Mouse (Mus musculus): Measurements from ENCODE around the gene Sp2. TPM values are rescaled to one million over a fixed set of nuclear protein-coding genes. Genes with fewer than 3 reads are reported as not detected.

Gene Sp2
- total RNA-seq, 1 experiment: 5.4 TPM

DNA sequence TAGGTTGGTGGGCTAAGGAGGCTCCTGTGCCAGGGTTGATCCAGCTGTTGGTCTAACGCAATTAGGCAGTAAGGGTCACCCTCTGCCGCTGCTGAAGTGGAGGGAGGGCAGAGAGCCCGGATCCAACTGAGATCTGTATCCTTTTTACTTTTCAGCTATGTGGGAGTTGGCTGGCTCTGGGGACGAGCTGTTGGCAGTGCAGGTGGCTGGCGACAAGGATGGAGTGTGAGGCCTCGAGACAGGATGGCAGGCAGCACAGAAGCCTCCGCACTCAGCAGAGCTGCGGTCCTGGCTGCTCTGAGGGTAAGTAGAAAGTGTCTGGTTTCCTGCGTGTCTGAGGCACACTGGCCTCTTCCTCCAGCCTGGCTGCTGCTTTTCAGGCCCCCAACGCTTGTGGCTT, 30.3 kb downstream of the Sp2 start:
- peaks cover 9 to 21% of the 10 kb centered on the region in 2 experiments for H3K4me1 ChIP-seq (ENCODE audit: control insufficient read depth in 2 of 2, insufficient read depth in 2 of 2, low read length in 2 of 2, poor library complexity in 1 of 2)
- in situ Hi-C loops (cut with MboI; ENCODE audit: low sequenced_read_pairs in 2 of 2, unreplicated experiment in 2 of 2): no loop called here
- peaks cover 42% of the 10 kb centered on the region for H3K36me3 ChIP-seq (ENCODE audit: control insufficient read depth, insufficient read depth, low read length, poor library complexity, severe bottlenecking)
- no peak overlapping the region for H3K27ac ChIP-seq (ENCODE audit: insufficient read depth, low read depth, low read length, poor library complexity, severe bottlenecking)
- DNase-seq (ENCODE audit: low read depth, low spot score): no peak
- no peak for TF ChIP-seq CHD2 (IDR thresholded peaks at IDR 0.05; ENCODE audit: low read depth, low read length)
- no peak for TF ChIP-seq ZC3H11A (IDR thresholded peaks at IDR 0.05; ENCODE audit: borderline replicate concordance, low read depth, low read length)
- no peak for TF ChIP-seq ZNF384 (IDR thresholded peaks at IDR 0.05; ENCODE audit: low read depth, low read length)
- no peak for TF ChIP-seq HCFC1 (IDR thresholded peaks at IDR 0.05; ENCODE audit: borderline replicate concordance, insufficient read depth, low read length)
- TF ChIP-seq MAFK (IDR thresholded peaks at IDR 0.05; ENCODE audit: insufficient read depth, low read depth, low read length): no peak
- no peak overlapping the region for H3K4me3 ChIP-seq (ENCODE audit: insufficient read depth in 1 of 2, low read depth in 1 of 2, low read length in 2 of 2, poor library complexity in 1 of 2, severe bottlenecking in 1 of 2)
- no peaks in the 10 kb centered on the region for H3K9me3 ChIP-seq (ENCODE audit: control insufficient read depth, insufficient read depth, low read depth, low read length)
- H3K9ac ChIP-seq (ENCODE audit: insufficient read depth, low read depth, low read length, poor library complexity, severe bottlenecking): no peak overlapping the region

- TF ChIP-seq MAFK (IDR thresholded peaks at IDR 0.05; ENCODE audit: insufficient read depth, low read depth, low read length) (no peak), ZNF384 (IDR thresholded peaks at IDR 0.05; ENCODE audit: low read depth, low read length) (peak; percentile 78)
- in situ Hi-C loops (cut with MboI; ENCODE audit: low sequenced_read_pairs in 2 of 2, unreplicated experiment in 2 of 2): no loop called here
These were observed 32.0 kb downstream of the Sp2 start for GRCm38 (mm10) chr11:96950767-96951166.

DNA sequence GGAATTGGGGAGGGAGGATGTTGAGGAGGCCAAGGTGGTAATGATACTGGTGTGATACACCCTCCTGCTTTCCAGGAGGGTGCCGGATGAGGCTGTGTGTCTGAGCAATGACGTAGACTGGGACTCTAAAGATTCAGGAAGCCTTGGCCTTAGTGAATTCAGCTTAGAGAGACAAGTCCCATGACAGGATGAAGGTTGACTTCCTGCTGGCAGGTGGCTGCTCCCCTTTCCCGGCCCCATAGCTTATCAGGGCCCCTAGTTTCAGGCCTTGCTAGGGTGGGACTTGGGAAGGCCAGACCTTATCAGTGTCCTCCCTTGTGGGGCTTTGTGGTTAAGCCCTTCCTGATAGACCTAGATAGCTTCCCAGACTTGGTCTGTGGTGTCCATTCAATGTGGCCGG, 34.9 kb downstream of the Sp2 start:
- Histone ChIP-seq H3K4me3 (ENCODE audit: insufficient read depth in 1 of 2, low read depth in 1 of 2, low read length in 2 of 2, poor library complexity in 1 of 2, severe bottlenecking in 1 of 2) (no peak overlapping the region), H3K27ac (ENCODE audit: insufficient read depth, low read depth, low read length, poor library complexity, severe bottlenecking) (no peak overlapping the region), H3K9ac (ENCODE audit: insufficient read depth, low read depth, low read length, poor library complexity, severe bottlenecking) (no peak overlapping the region), H3K9me3 (ENCODE audit: control insufficient read depth, insufficient read depth, low read depth, low read length) (no peaks in the 10 kb centered on the region), H3K4me1 (ENCODE audit: control insufficient read depth in 2 of 2, insufficient read depth in 2 of 2, low read length in 2 of 2, poor library complexity in 1 of 2) (peaks cover 0 to 7% of the 10 kb centered on the region in 2 experiments; a peak in 1 of 4 replicates), H3K36me3 (ENCODE audit: control insufficient read depth, insufficient read depth, low read length, poor library complexity, severe bottlenecking) (peaks cover 14% of the 10 kb centered on the region)
- no peak for DNase-seq (ENCODE audit: low read depth, low spot score)
- in situ Hi-C loops (cut with MboI; ENCODE audit: low sequenced_read_pairs in 2 of 2, unreplicated experiment in 2 of 2): no loop called here
- no peak for TF ChIP-seq MAFK (IDR thresholded peaks at IDR 0.05; ENCODE audit: insufficient read depth, low read depth, low read length)
- no peak for TF ChIP-seq CHD2 (IDR thresholded peaks at IDR 0.05; ENCODE audit: low read depth, low read length)
- TF ChIP-seq ZNF384 (IDR thresholded peaks at IDR 0.05; ENCODE audit: low read depth, low read length): no peak
- no peak for TF ChIP-seq ZC3H11A (IDR thresholded peaks at IDR 0.05; ENCODE audit: borderline replicate concordance, low read depth, low read length)
- TF ChIP-seq HCFC1 (IDR thresholded peaks at IDR 0.05; ENCODE audit: borderline replicate concordance, insufficient read depth, low read length): no peak

More at GRCm38 (mm10) chr11:96950767-96951166, 32.0 kb downstream of the Sp2 start:
- Histone ChIP-seq H3K9ac (ENCODE audit: insufficient read depth, low read depth, low read length, poor library complexity, severe bottlenecking) (no peak overlapping the region), H3K4me3 (ENCODE audit: insufficient read depth in 1 of 2, low read depth in 1 of 2, low read length in 2 of 2, poor library complexity in 1 of 2, severe bottlenecking in 1 of 2) (no peak overlapping the region), H3K9me3 (ENCODE audit: control insufficient read depth, insufficient read depth, low read depth, low read length) (no peaks in the 10 kb centered on the region), H3K27ac (ENCODE audit: insufficient read depth, low read depth, low read length, poor library complexity, severe bottlenecking) (no peak overlapping the region), H3K4me1 (ENCODE audit: control insufficient read depth in 2 of 2, insufficient read depth in 2 of 2, low read length in 2 of 2, poor library complexity in 1 of 2) (peaks cover 8 to 16% of the 10 kb centered on the region in 2 experiments; a peak in 3 of 4 replicates), H3K36me3 (ENCODE audit: control insufficient read depth, insufficient read depth, low read length, poor library complexity, severe bottlenecking) (peaks cover 39% of the 10 kb centered on the region)
- no peak for DNase-seq (ENCODE audit: low read depth, low spot score)

GRCm38 (mm10) chr11:96946498-96946897, 36.3 kb downstream of the Sp2 start:
- in situ Hi-C loops (cut with MboI; ENCODE audit: low sequenced_read_pairs in 2 of 2, unreplicated experiment in 2 of 2): no loop called here
- H3K9me3 ChIP-seq (ENCODE audit: control insufficient read depth, insufficient read depth, low read depth, low read length): no peaks in the 10 kb centered on the region
- H3K27ac ChIP-seq (ENCODE audit: insufficient read depth, low read depth, low read length, poor library complexity, severe bottlenecking): no peak overlapping the region
- no peak for DNase-seq (ENCODE audit: low read depth, low spot score)
- peaks cover 0 to 5% of the 10 kb centered on the region in 2 experiments; a peak in 1 of 4 replicates for H3K4me1 ChIP-seq (ENCODE audit: control insufficient read depth in 2 of 2, insufficient read depth in 2 of 2, low read length in 2 of 2, poor library complexity in 1 of 2)
- no peak overlapping the region for H3K4me3 ChIP-seq (ENCODE audit: insufficient read depth in 1 of 2, low read depth in 1 of 2, low read length in 2 of 2, poor library complexity in 1 of 2, severe bottlenecking in 1 of 2)
- TF ChIP-seq ZC3H11A (IDR thresholded peaks at IDR 0.05; ENCODE audit: borderline replicate concordance, low read depth, low read length) (no peak), ZNF384 (IDR thresholded peaks at IDR 0.05; ENCODE audit: low read depth, low read length) (no peak), CHD2 (IDR thresholded peaks at IDR 0.05; ENCODE audit: low read depth, low read length) (no peak), MAFK (IDR thresholded peaks at IDR 0.05; ENCODE audit: insufficient read depth, low read depth, low read length) (no peak), HCFC1 (IDR thresholded peaks at IDR 0.05; ENCODE audit: borderline replicate concordance, insufficient read depth, low read length) (no peak)
- no peak overlapping the region for H3K9ac ChIP-seq (ENCODE audit: insufficient read depth, low read depth, low read length, poor library complexity, severe bottlenecking)
- H3K36me3 ChIP-seq (ENCODE audit: control insufficient read depth, insufficient read depth, low read length, poor library complexity, severe bottlenecking): peaks cover 2% of the 10 kb centered on the region; the same call in 1 of the 2 replicates

All from ES-E14 (cell line).